Mouse (Mus musculus) neural tube, embryonic 11.5 days (tissue): ENCODE data around the gene Trove2. TPM values are rescaled to one million over a fixed set of nuclear protein-coding genes. Genes with fewer than 3 reads are reported as not detected.
"Not testable (repeated sequence)": the region's sequence is repeated elsewhere in the genome, so short reads cannot be mapped to it uniquely, and the experiment has no call there.

Experiments used
- ATAC-seq: fragments of 200-750 bp; cut with Nextera tagmentation; 2 replicates; pipeline ENCODE4 v1.8.0; 2017; ENCODE audit warnings: moderate number of reproducible peaks, mild to moderate bottlenecking, moderate TSS enrichment, moderate library complexity; ENCODE audit not compliant: insufficient read depth, low FRiP score, low TSS enrichment
- DNase-seq: peaks from one replicate; pipeline ENCODE4 v3.0.0-alpha.2; 2015; ENCODE audit warnings: low spot score
- H3K27ac ChIP-seq: fragments of 300-500 bp; sonication (generic); 2 replicates; pipeline ENCODE4 v1.5.1; 2014; ENCODE audit warnings: low read depth, mild to moderate bottlenecking, low read length
- H3K27me3 ChIP-seq: fragments of 300-500 bp; sonication (generic); 2 replicates; pipeline ENCODE4 v1.6.1; 2014; ENCODE audit warnings: mild to moderate bottlenecking, low read length, mixed read lengths; ENCODE audit not compliant: control insufficient read depth, insufficient read depth
- H3K36me3 ChIP-seq: fragments of 300-500 bp; sonication (generic); 2 replicates; pipeline ENCODE4 v1.6.1; 2014; ENCODE audit warnings: mild to moderate bottlenecking, low read length, moderate library complexity, mixed read lengths; ENCODE audit not compliant: control insufficient read depth, insufficient read depth
- H3K4me1 ChIP-seq: fragments of 300-500 bp; sonication (generic); 2 replicates; pipeline ENCODE4 v1.6.1; 2014; ENCODE audit warnings: low read length, mixed read lengths; ENCODE audit not compliant: control insufficient read depth, insufficient read depth
- H3K4me2 ChIP-seq: fragments of 300-500 bp; sonication (generic); 2 replicates; pipeline ENCODE4 v1.6.1; 2014; ENCODE audit warnings: low read depth, mild to moderate bottlenecking, moderate library complexity
- H3K4me3 ChIP-seq: fragments of 300-500 bp; sonication (generic); 2 replicates; pipeline ENCODE4 v1.5.1; 2014; ENCODE audit warnings: low read depth, low read length
- H3K9ac ChIP-seq: fragments of 300-500 bp; sonication (generic); 2 replicates; pipeline ENCODE4 v1.6.1; 2014; ENCODE audit warnings: mild to moderate bottlenecking, low read length
- H3K9me3 ChIP-seq: fragments of 300-500 bp; sonication (generic); 2 replicates; pipeline ENCODE4 v1.6.1; 2016; ENCODE audit warnings: low read length; ENCODE audit not compliant: control insufficient read depth
- WGBS: fragments of 180-500 bp; shearing (Covaris S2); extraction: QIAGEN DNeasy Blood & Tissue Kit; methylation state at CpG from one replicate; pipeline ENCODE4 v1.1.7; 2014; 5-methylcytosine and 5-hydroxymethylcytosine counted together
- polyA plus RNA-seq: library from polyadenylated mRNA; unstranded; fragments of >200 nt; fragmentation: Nextera tagmentation; extraction: Ambion mirVana; gene quantifications from 2 replicates; pipeline ENCODE4 v1.2.1, GENCODE M21; 2014

Trove2 gene
- polyA plus RNA-seq, 1 experiment from 2014 or later: 37.6 TPM

DNA sequence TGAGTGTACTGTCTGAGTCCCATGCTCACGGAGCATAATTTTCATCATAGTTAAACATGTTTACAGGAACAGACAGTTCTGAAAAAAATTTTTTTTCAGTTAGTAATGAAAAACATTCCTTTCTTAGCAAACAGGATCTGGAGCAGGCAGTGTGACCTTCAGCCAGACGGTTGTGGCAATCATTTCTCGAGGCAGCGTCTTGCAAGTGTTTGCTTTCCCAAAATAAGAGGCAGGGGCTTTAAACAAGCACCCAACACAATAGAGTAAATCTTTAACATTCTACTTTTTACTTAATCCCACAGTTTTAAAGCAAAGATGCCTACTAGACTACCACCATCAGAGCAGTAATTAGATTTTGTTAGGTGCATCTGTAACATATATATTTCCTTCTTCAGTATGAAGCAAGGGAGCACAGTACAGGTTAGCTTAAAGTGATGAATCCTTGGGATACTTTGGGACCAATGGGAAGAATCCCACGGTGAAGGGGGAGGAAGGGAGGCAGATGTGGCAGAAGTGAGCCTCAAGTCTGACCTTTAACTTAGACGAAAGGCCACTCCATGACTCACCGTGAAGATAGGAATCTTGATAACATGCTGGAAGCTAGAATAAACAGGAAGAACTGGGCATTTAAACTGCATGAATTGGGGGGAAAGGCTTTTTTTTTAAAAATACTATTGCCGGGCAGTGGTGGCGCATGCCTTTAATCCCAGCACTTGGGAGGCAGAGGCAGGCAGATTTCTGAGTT lies 49.0 kb downstream of the Trove2 start:
- Histone ChIP-seq H3K27ac (no peak overlapping the region), H3K9ac (no peak overlapping the region), H3K4me2 (no peak overlapping the region), H3K36me3 (no peaks in the 10 kb centered on the region), H3K4me3 (no peak overlapping the region), H3K27me3 (no peaks in the 10 kb centered on the region), H3K4me1 (no peaks in the 10 kb centered on the region), H3K9me3 (no peaks in the 10 kb centered on the region)
- WGBS: 82% methylated on average over 9 of the region's 9 CpGs
- DNase-seq (no peak), ATAC-seq (no peak)

DNA sequence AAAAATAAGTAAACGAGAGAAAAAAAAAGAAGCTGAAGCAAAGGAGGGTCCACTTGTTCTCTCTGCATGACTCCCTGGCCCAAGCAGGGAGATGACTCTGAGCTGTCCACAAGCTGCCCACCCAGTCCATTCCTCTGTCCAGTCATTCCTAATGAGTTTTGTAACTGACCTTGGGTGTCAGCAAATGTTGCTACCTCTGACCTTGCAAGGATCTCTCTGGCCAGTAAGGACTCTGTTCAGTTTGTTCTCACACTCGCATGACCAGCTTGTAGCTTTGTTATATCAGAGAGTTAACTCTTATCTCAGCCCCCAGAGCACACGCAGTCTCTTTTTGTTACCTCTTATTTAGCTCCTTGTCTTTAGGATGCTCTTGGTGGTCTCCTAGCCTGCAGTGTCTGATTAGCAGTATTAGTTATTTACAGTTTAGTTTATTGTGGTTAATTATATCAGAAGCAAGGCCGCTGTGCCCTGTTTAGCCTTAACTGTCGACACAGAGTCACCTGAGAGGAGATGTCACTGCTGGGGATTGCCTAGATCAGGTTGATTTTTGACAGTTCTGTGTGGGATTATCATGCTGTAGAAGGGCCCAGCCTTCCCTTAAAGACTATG lies 52.3 kb downstream of the Trove2 start:
- 90% methylated on average over 5 of the region's 5 CpGs for WGBS
- H3K4me3 ChIP-seq: no peak overlapping the region
- H3K27me3 ChIP-seq: no peaks in the 10 kb centered on the region
- no peak overlapping the region for H3K9ac ChIP-seq
- no peaks in the 10 kb centered on the region for H3K9me3 ChIP-seq
- no peaks in the 10 kb centered on the region for H3K4me1 ChIP-seq
- DNase-seq (no peak), ATAC-seq (no peak)
- no peaks in the 10 kb centered on the region for H3K36me3 ChIP-seq
- no peak overlapping the region for H3K27ac ChIP-seq
- H3K4me2 ChIP-seq: no peak overlapping the region

DNA sequence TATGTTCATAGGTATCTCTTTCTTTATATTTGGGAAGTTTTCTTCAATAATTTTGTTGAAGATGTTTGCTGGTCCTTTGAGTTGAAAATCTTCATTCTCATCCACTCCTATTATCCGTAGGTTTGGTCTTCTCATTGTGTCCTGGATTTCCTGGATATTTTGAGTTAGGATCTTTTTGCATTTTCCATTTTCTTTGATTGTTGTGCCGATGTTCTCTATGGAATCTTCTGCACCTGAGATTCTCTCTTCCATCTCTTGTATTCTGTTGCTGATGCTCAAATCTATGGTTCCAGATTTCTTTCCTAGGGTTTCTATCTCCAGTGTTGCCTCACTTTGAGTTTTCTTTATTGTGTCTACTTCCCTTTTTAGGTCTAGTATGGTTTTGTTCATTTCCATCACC lies 60.8 kb downstream of the Trove2 start, which contains the start of gene Glrx2:
Gene Glrx2, plus strand, starts transcription at position 301 of the 400 bp plus-strand sequence.
- H3K4me1 ChIP-seq, H3K27me3 ChIP-seq, H3K9me3 ChIP-seq, H3K27ac ChIP-seq, H3K4me2 ChIP-seq, DNase-seq, H3K4me3 ChIP-seq, H3K9ac ChIP-seq, ATAC-seq, H3K36me3 ChIP-seq: not testable (repeated sequence)
- WGBS: no CpG with 5 or more reads among the region's 2 CpGs

DNA sequence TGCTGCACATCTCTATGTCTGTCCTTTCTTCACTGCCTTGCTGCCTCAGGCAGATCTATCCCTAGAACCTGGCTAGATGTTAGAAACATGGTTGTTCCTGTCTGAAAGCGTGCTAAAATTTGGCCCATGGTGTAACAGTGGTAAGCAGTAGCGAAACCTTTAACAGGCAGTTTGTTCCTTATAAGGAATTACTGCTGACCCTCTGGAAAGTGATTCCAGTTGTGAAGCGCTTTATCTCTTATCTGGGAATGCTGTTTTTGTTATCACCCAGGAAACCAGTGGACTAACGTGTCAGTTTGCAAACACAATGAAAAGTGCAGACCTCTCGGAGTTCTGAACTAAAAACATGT lies 66.3 kb downstream of the Trove2 start:
- DNase-seq (no peak), ATAC-seq (no peak)
- WGBS: 89% methylated on average over 5 of the region's 5 CpGs
- Histone ChIP-seq H3K27ac (no peak overlapping the region), H3K4me2 (no peak overlapping the region), H3K9me3 (no peaks in the 10 kb centered on the region), H3K4me3 (no peak overlapping the region), H3K27me3 (no peaks in the 10 kb centered on the region), H3K36me3 (no peaks in the 10 kb centered on the region), H3K4me1 (no peaks in the 10 kb centered on the region), H3K9ac (no peak overlapping the region)

DNA sequence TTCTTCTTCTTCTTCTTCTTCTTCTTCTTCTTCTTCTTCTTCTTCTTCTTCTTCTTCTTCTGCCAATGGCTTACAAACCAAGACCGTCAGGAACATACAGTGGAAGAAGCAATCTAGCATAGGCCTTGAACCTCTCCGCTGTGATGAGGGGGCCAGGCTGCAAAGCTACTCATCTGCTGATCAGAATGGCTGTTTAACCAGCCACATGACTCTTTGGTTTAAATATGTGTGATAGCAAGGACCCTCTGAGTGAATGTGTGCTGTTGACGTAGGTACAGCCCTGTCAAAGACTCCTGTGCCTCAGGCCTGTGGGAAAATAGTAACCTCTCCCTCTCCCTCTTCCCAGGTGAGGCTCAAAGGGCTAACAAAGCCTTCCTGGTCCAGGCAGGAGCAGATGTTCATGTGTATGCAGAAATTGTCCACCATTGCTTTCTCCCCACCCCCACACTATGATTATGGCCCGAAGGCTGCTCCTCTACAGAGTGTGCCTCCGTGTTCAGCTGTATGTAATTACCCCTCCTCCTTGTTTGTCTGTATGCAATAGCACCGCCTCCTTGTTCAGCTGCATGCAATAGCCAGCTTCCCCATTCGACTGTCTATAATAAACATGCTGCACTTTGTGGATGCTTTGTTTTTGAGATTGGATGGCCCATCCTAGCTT lies 66.8 kb downstream of the Trove2 start:
- Histone ChIP-seq H3K4me1 (no peaks in the 10 kb centered on the region), H3K4me3 (no peak overlapping the region), H3K9me3 (no peaks in the 10 kb centered on the region), H3K36me3 (no peaks in the 10 kb centered on the region), H3K9ac (no peak overlapping the region), H3K27me3 (no peaks in the 10 kb centered on the region), H3K4me2 (no peak overlapping the region), H3K27ac (no peak overlapping the region)
- WGBS: 69% methylated on average over 7 of the region's 7 CpGs
- peak; percentile 18 for DNase-seq
- no peak for ATAC-seq

DNA sequence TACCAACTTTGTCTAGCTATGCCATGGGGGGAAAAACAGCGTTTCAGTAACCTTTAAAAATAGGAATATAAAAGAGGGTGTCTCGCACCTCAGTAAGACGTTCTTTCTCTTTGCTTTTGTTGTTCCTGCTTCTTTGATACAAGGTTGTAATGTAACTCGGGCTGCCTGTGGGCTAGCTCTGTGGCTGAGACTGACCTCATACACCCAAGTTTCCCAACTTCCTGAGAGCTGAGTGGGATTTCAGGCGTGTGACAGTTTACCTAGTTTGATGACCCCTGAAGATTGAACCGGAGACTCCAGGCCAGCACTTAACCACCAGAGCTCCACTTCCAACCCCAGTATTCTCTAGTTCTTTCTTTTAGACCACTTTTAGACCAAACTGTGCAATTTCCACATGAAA lies 68.5 kb downstream of the Trove2 start:
- H3K4me1 ChIP-seq: no peaks in the 10 kb centered on the region
- DNase-seq: no peak
- no peak overlapping the region for H3K4me3 ChIP-seq
- no peak overlapping the region for H3K4me2 ChIP-seq
- no peaks in the 10 kb centered on the region for H3K27me3 ChIP-seq
- no peak overlapping the region for H3K9ac ChIP-seq
- no peak for ATAC-seq
- no peaks in the 10 kb centered on the region for H3K36me3 ChIP-seq
- H3K9me3 ChIP-seq: no peaks in the 10 kb centered on the region
- H3K27ac ChIP-seq: no peak overlapping the region
- 77% methylated on average over 6 of the region's 6 CpGs for WGBS

DNA sequence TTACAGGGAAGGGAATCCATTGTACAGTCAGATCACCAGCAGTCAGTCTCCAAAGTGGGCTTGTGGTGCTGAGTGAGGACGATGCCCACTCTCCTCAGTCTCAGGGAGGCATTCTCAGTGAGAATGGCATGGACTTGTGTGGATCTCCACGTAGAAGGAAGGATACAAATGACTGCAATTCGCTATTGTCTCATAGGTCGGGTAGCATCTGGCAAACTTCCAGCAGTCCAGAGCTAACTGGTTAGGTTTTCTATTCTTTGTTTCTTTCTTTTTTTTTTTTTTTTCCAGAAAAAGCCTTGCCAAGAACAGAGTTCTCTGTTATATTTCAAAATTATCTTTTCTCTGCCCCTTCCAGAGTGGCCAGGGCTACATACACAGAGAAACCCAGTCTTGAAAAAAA lies 69.9 kb downstream of the Trove2 start:
- DNase-seq: no peak
- H3K4me1 ChIP-seq: no peaks in the 10 kb centered on the region
- whole genome bisulfite sequencing: 70% methylated on average over 4 of the region's 4 CpGs

DNA sequence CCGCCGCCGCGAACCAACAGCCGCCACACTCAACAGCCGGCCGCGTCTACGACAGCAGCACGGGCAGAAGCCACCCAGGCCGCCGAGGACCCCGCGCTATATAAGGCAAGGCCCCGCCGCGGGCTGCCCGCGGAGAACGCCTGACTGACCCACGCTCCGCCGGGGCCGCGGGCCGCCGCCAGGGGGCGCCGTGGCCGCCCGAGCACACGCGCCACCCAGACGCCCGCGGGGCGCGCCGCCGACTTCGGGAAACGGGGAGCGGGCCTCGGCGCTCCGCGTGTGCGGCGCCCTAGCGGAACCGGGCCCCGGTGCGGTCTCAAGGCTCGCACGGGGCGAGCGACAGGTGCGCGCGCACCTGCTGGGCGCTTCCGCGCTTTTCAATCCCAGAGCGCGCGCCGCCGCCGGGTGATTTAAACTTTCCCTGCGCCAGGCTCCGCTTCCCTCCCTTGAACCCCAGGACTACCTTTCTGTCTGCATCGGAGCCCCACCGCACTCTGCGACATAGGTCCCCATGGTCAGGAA lies 74.1 kb downstream of the Trove2 start, which contains the start of gene Cdc73:
Gene Cdc73, minus strand, starts transcription at position 153 of the 522 bp plus-strand sequence.
- under 1% methylated on average over 53 of the region's 74 CpGs for WGBS
- Histone ChIP-seq H3K4me1 (peaks cover 2% of the 10 kb centered on the region; the same call in 1 of the 2 replicates), H3K36me3 (peaks cover 3% of the 10 kb centered on the region), H3K4me3 (peak within 1 kb of the TSS; percentile 87), H3K27ac (peak within 1 kb of the TSS; percentile 88), H3K9me3 (no peaks in the 10 kb centered on the region), H3K27me3 (no peaks in the 10 kb centered on the region), H3K4me2 (peak within 1 kb of the TSS; percentile 67), H3K9ac (peak within 1 kb of the TSS; percentile 91)
- peak; percentile 93 for DNase-seq
- peak; percentile 99 for ATAC-seq

More for the DNA sequence above, 69.9 kb downstream of the Trove2 start:
- H3K9me3 ChIP-seq: no peaks in the 10 kb centered on the region
- H3K36me3 ChIP-seq: no peaks in the 10 kb centered on the region
- no peak for ATAC-seq
- no peak overlapping the region for H3K4me2 ChIP-seq
- no peaks in the 10 kb centered on the region for H3K27me3 ChIP-seq
- no peak overlapping the region for H3K4me3 ChIP-seq
- H3K9ac ChIP-seq: no peak overlapping the region
- H3K27ac ChIP-seq: no peak overlapping the region
